Mouse (Mus musculus) testis, adult 2 months (tissue): Measurements from ENCODE around the gene Knl1.

Experiments
- CTCF ChIP-seq: fragments of 200-500 bp; IDR thresholded peaks from 2 replicates; pipeline ENCODE4 v1.5.1; 2012; ENCODE audit warnings: low read depth, mild to moderate bottlenecking, inconsistent platforms, low read length, moderate library complexity; ENCODE audit not compliant: control insufficient read depth, insufficient read depth, insufficient replicate concordance
- POLR2A ChIP-seq: fragments of 200-500 bp; IDR thresholded peaks from 2 replicates; pipeline ENCODE4 v1.6.1; 2012; ENCODE audit warnings: low read depth, mild to moderate bottlenecking, inconsistent platforms, low read length, moderate library complexity; ENCODE audit not compliant: control insufficient read depth

- TF ChIP-seq POLR2A (no peak), CTCF (no peak)
These were observed 6.0 kb upstream of the Knl1 start for GRCm38 (mm10) chr2:119040882-119041281.
